28 mouse cellular contexts compared by ENCODE assay signal in the genomic region with DNA sequence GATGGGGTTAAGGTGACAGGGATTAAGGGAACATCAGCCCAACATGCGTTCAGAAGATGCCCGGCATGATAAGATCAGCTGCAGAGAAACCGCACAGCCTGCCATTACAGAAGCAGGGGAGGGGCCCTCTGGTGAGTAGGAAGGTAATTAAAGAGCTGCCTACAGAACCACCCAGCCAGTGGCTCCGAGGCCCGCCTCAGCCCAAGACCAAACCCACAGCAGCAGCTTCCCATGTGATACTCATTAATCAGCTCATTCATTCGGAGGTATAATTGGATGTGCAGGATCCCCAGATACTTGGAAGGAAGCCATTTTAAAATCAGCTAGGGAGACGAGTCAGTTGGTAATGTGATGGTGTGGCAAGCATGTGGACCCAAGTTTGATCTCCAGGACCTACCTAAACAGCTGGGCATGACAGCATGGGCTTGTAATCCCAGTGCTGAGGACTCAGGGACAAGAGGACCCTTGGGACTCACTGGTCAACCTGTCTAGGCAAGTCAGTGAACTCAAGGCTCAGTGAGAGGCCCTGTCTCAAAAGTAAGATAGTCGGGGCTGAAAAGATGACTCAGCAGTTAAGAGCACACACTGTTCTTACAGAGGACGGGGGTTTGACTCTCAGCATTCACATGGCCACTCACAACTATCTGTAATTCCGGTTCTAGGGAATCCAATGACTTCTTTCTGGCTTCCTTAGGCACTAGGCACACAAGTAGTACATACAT. TPM values are rescaled to one million over a fixed set of nuclear protein-coding genes. Genes with fewer than 3 reads are reported as not detected.
A peak's percentile ranks its signal among the peaks of the same experiment; 100 is the strongest.
DNase-seq lines count a peak whose midpoint lies in the region; ATAC-seq lines count a peak whose summit lies in the region.
"Had no signal": no experiment of that assay in that cellular context is flagged by ENCODE, and none has a peak within 500 bp of the region (broad histone marks: within the 10 kb centered on the region; RNA-seq: fewer than 3 reads in every experiment).

No protein-coding gene starts in this region.

- in situ Hi-C loops in ES-E14 (cut with MboI; ENCODE audit: low sequenced_read_pairs in 2 of 2, unreplicated experiment in 2 of 2) = no loop called here

- no peak overlapping the region for H3K4me2 ChIP-seq in embryonic facial prominence, embryonic 13.5 days
- H3K4me2 ChIP-seq in midbrain, embryonic 11.5 days = no peak overlapping the region
- no peak overlapping the region for H3K4me2 ChIP-seq in midbrain, embryonic 13.5 days (replicated peaks)
- H3K4me2 ChIP-seq in embryonic facial prominence, embryonic 14.5 days (ENCODE audit: low read depth, low read length) = no peak overlapping the region
- no peak overlapping the region for H3K4me2 ChIP-seq in kidney, embryonic 14.5 days (replicated peaks; ENCODE audit: low read depth, low read length)
- H3K4me2 ChIP-seq: embryonic facial prominence, embryonic 15.5 days; forebrain, embryonic 13.5 days; heart, embryonic 12.5 days; kidney, embryonic 15.5 days; lung, embryonic 14.5 days had no signal

- H3K4me3 ChIP-seq in embryonic facial prominence, embryonic 13.5 days = no peak overlapping the region
- no peak overlapping the region for H3K4me3 ChIP-seq in embryonic facial prominence, embryonic 10.5 days
- no peak overlapping the region for H3K4me3 ChIP-seq in midbrain, embryonic 11.5 days (ENCODE audit: low read depth, low read length)
- no peak overlapping the region for H3K4me3 ChIP-seq in midbrain, embryonic 13.5 days (replicated peaks)
- H3K4me3 ChIP-seq in ES-E14 (ENCODE audit: insufficient read depth in 1 of 2, low read depth in 1 of 2, low read length in 2 of 2, poor library complexity in 1 of 2, severe bottlenecking in 1 of 2) = no peak overlapping the region
- H3K4me3 ChIP-seq in embryonic facial prominence, embryonic 14.5 days (ENCODE audit: low read depth, low read length) = no peak overlapping the region
- H3K4me3 ChIP-seq in kidney, embryonic 14.5 days (ENCODE audit: low read length) = no peak overlapping the region
- H3K4me3 ChIP-seq: embryonic facial prominence, embryonic 15.5 days; forebrain, embryonic 13.5 days; heart, embryonic 12.5 days; kidney, embryonic 15.5 days had no signal

- no peak for DNase-seq in embryonic facial prominence, embryonic 10.5 days (ENCODE audit: low spot score)
- peak; percentile 80 for DNase-seq in midbrain, embryonic 11.5 days (ENCODE audit: low spot score, missing footprints)
- no peak for DNase-seq in ES-E14 (ENCODE audit: low read depth, low spot score)
- peak; percentile 52 for DNase-seq in embryonic facial prominence, embryonic 14.5 days (ENCODE audit: low spot score)
- DNase-seq: adrenal gland, postnatal 10 days; cerebellum, adult 11 months; cerebellum, adult 9-10 months; cerebellum, postnatal 36 days; embryo, embryonic 11 days; gastrocnemius, postnatal 25 days; heart, adult 11 months; heart, postnatal 4 days; kidney, adult 11 months; kidney, postnatal 25 days; liver; lung, embryonic 14.5 days; lung, postnatal 14 days; right cerebral cortex, adult 18-20 months; spleen, adult 18-20 months; thymus, postnatal 14 days had no signal

- H3K36me3 ChIP-seq in embryonic facial prominence, embryonic 13.5 days = no peaks in the 10 kb centered on the region
- no peaks in the 10 kb centered on the region for H3K36me3 ChIP-seq in embryonic facial prominence, embryonic 10.5 days (replicated peaks)
- no peaks in the 10 kb centered on the region for H3K36me3 ChIP-seq in midbrain, embryonic 11.5 days (ENCODE audit: control insufficient read depth, insufficient read depth, low read length)
- no peaks in the 10 kb centered on the region for H3K36me3 ChIP-seq in midbrain, embryonic 13.5 days
- no peaks in the 10 kb centered on the region for H3K36me3 ChIP-seq in ES-E14 (ENCODE audit: control insufficient read depth, insufficient read depth, low read length, poor library complexity, severe bottlenecking)
- H3K36me3 ChIP-seq in embryonic facial prominence, embryonic 14.5 days (ENCODE audit: control insufficient read depth, insufficient read depth, low read length) = no peaks in the 10 kb centered on the region
- no peaks in the 10 kb centered on the region for H3K36me3 ChIP-seq in kidney, embryonic 14.5 days (ENCODE audit: control insufficient read depth, insufficient read depth, low read length)
- H3K36me3 ChIP-seq: embryonic facial prominence, embryonic 15.5 days; heart, embryonic 12.5 days; kidney, embryonic 15.5 days had no signal

- no peaks in the 10 kb centered on the region for H3K27me3 ChIP-seq in embryonic facial prominence, embryonic 13.5 days
- no peaks in the 10 kb centered on the region for H3K27me3 ChIP-seq in embryonic facial prominence, embryonic 10.5 days (replicated peaks; ENCODE audit: low read depth, poor library complexity, severe bottlenecking)
- no peaks in the 10 kb centered on the region for H3K27me3 ChIP-seq in midbrain, embryonic 11.5 days (ENCODE audit: control insufficient read depth, insufficient read depth, low read length)
- H3K27me3 ChIP-seq in midbrain, embryonic 13.5 days = no peaks in the 10 kb centered on the region
- no peaks in the 10 kb centered on the region for H3K27me3 ChIP-seq in embryonic facial prominence, embryonic 14.5 days (replicated peaks; ENCODE audit: control insufficient read depth, insufficient read depth, low read length)
- no peaks in the 10 kb centered on the region for H3K27me3 ChIP-seq in kidney, embryonic 14.5 days (ENCODE audit: control insufficient read depth, insufficient read depth, low read length)
- H3K27me3 ChIP-seq: embryonic facial prominence, embryonic 15.5 days; forebrain, embryonic 13.5 days; heart, embryonic 12.5 days; kidney, embryonic 15.5 days had no signal

- no peak overlapping the region for H3K9ac ChIP-seq in embryonic facial prominence, embryonic 13.5 days
- H3K9ac ChIP-seq in midbrain, embryonic 11.5 days (ENCODE audit: low read length) = no peak overlapping the region
- H3K9ac ChIP-seq in midbrain, embryonic 13.5 days (replicated peaks) = no peak overlapping the region
- H3K9ac ChIP-seq in ES-E14 (ENCODE audit: insufficient read depth, low read depth, low read length, poor library complexity, severe bottlenecking) = no peak overlapping the region
- no peak overlapping the region for H3K9ac ChIP-seq in embryonic facial prominence, embryonic 14.5 days (ENCODE audit: low read depth, low read length)
- H3K9ac ChIP-seq in kidney, embryonic 14.5 days (ENCODE audit: low read depth, low read length) = no peak overlapping the region
- H3K9ac ChIP-seq: embryonic facial prominence, embryonic 15.5 days; forebrain, embryonic 13.5 days; heart, embryonic 12.5 days; kidney, embryonic 15.5 days; liver, embryonic 14.5 days; lung, embryonic 14.5 days had no signal

- ATAC-seq in embryonic facial prominence, embryonic 13.5 days (ENCODE audit: insufficient number of reproducible peaks, insufficient read depth, low FRiP score, low TSS enrichment, low read depth) = peak; percentile 60; the same call in 1 of the 2 replicates
- ATAC-seq in midbrain, embryonic 11.5 days (ENCODE audit: low FRiP score) = no peak
- ATAC-seq in midbrain, embryonic 13.5 days = no peak
- peak; percentile 66; the same call in 1 of the 2 replicates for ATAC-seq in embryonic facial prominence, embryonic 14.5 days (ENCODE audit: low read depth)
- no peak for ATAC-seq in kidney, embryonic 14.5 days (ENCODE audit: low FRiP score, low TSS enrichment)
- ATAC-seq: forebrain, embryonic 13.5 days had no signal

- peaks cover 30% of the 10 kb centered on the region for H3K4me1 ChIP-seq in embryonic facial prominence, embryonic 13.5 days
- peaks cover 12% of the 10 kb centered on the region for H3K4me1 ChIP-seq in embryonic facial prominence, embryonic 10.5 days
- H3K4me1 ChIP-seq in midbrain, embryonic 11.5 days (ENCODE audit: control insufficient read depth, insufficient read depth, low read length) = no peaks in the 10 kb centered on the region
- H3K4me1 ChIP-seq in midbrain, embryonic 13.5 days (replicated peaks) = 0 out of 2 replicates have a peak, but pooled peaks cover 5% of the 10 kb centered on the region
- no peaks in the 10 kb centered on the region for H3K4me1 ChIP-seq in ES-E14 (ENCODE audit: control insufficient read depth in 2 of 2, insufficient read depth in 2 of 2, low read length in 2 of 2, poor library complexity in 1 of 2)
- peaks cover 7% of the 10 kb centered on the region; the same call in 1 of the 2 replicates for H3K4me1 ChIP-seq in embryonic facial prominence, embryonic 14.5 days (ENCODE audit: control insufficient read depth, insufficient read depth, low read length)
- no peaks in the 10 kb centered on the region for H3K4me1 ChIP-seq in kidney, embryonic 14.5 days (ENCODE audit: control insufficient read depth, insufficient read depth, low read length)
- H3K4me1 ChIP-seq: kidney, embryonic 15.5 days had no signal

- H3K27ac ChIP-seq in embryonic facial prominence, embryonic 13.5 days = no peak overlapping the region; the same call in 1 of the 2 replicates
- no peak overlapping the region for H3K27ac ChIP-seq in embryonic facial prominence, embryonic 10.5 days (replicated peaks)
- H3K27ac ChIP-seq in midbrain, embryonic 11.5 days (ENCODE audit: low read depth, low read length) = no peak overlapping the region
- no peak overlapping the region for H3K27ac ChIP-seq in midbrain, embryonic 13.5 days
- H3K27ac ChIP-seq in ES-E14 (ENCODE audit: insufficient read depth, low read depth, low read length, poor library complexity, severe bottlenecking) = no peak overlapping the region
- H3K27ac ChIP-seq in embryonic facial prominence, embryonic 14.5 days (replicated peaks; ENCODE audit: low read depth, low read length) = no peak overlapping the region
- no peak overlapping the region for H3K27ac ChIP-seq in kidney, embryonic 14.5 days (ENCODE audit: low read depth, low read length)
- H3K27ac ChIP-seq: embryonic facial prominence, embryonic 15.5 days; forebrain, embryonic 13.5 days; kidney, embryonic 15.5 days; liver, embryonic 14.5 days had no signal

- WGBS in embryonic facial prominence, embryonic 13.5 days = 54% methylated on average over 10 of the region's 10 CpGs
- 77% methylated on average over 10 of the region's 10 CpGs for WGBS in embryonic facial prominence, embryonic 10.5 days
- 84% methylated on average over 10 of the region's 10 CpGs for WGBS in midbrain, embryonic 11.5 days
- WGBS in midbrain, embryonic 13.5 days = 64% methylated on average over 10 of the region's 10 CpGs
- WGBS in embryonic facial prominence, embryonic 14.5 days = 55% methylated on average over 10 of the region's 10 CpGs
- WGBS in kidney, embryonic 14.5 days = 79% methylated on average over 10 of the region's 10 CpGs

- H3K9me3 ChIP-seq in embryonic facial prominence, embryonic 13.5 days = no peaks in the 10 kb centered on the region
- H3K9me3 ChIP-seq in embryonic facial prominence, embryonic 10.5 days = no peaks in the 10 kb centered on the region
- no peaks in the 10 kb centered on the region for H3K9me3 ChIP-seq in midbrain, embryonic 11.5 days (ENCODE audit: control insufficient read depth, low read length)
- no peaks in the 10 kb centered on the region for H3K9me3 ChIP-seq in midbrain, embryonic 13.5 days
- H3K9me3 ChIP-seq in ES-E14 (ENCODE audit: control insufficient read depth, insufficient read depth, low read depth, low read length) = peaks cover 3% of the 10 kb centered on the region; the same call in 1 of the 2 replicates
- no peaks in the 10 kb centered on the region for H3K9me3 ChIP-seq in embryonic facial prominence, embryonic 14.5 days (ENCODE audit: control insufficient read depth, low read length)
- H3K9me3 ChIP-seq in kidney, embryonic 14.5 days (ENCODE audit: control insufficient read depth, low read length) = no peaks in the 10 kb centered on the region
- H3K9me3 ChIP-seq: embryonic facial prominence, embryonic 15.5 days; forebrain, embryonic 13.5 days; heart, embryonic 12.5 days; kidney, embryonic 15.5 days had no signal

RNA-seq across cellular contexts. Expression of gene Map10, which starts 23.7 kb away (rescaled TPM):
- polyA plus RNA-seq in embryonic facial prominence, embryonic 13.5 days (2015; fragmentation: Nextera tagmentation; extraction: Ambion mirVana) = 5.7 and 6.6 TPM in 2 replicates
- 5.7 and 7.0 TPM in 2 replicates for polyA plus RNA-seq in embryonic facial prominence, embryonic 10.5 days (2016; fragmentation: Nextera tagmentation; extraction: Ambion mirVana)
- 8.5 and 10.4 TPM in 2 replicates for polyA plus RNA-seq in midbrain, embryonic 11.5 days (2014; fragmentation: Nextera tagmentation; extraction: Ambion mirVana)
- polyA plus RNA-seq in midbrain, embryonic 13.5 days (2015; fragmentation: Nextera tagmentation; extraction: Ambion mirVana) = 8.5 and 8.7 TPM in 2 replicates
- 6.4 and 8.7 TPM in 2 replicates for total RNA-seq in ES-E14 (2012; rRNA removed)
- 6.7 and 7.8 TPM in 2 replicates for polyA plus RNA-seq in embryonic facial prominence, embryonic 14.5 days (2014; fragmentation: Nextera tagmentation; extraction: Ambion mirVana)
- polyA plus RNA-seq in kidney, embryonic 14.5 days (2014; fragmentation: Nextera tagmentation; extraction: Ambion mirVana) = 4.5 and 6.8 TPM in 2 replicates

Comparison
In these comparisons a context has a peak if more than half of its experiments do, and no peak if none do; other contexts are left out.
1. DNase-seq: peak in midbrain, embryonic 11.5 days (single experiment) and embryonic facial prominence, embryonic 14.5 days (single experiment); none in embryonic facial prominence, embryonic 10.5 days (single experiment) and ES-E14 (single experiment).
2. ATAC-seq: peak in embryonic facial prominence, embryonic 13.5 days (single experiment) and embryonic facial prominence, embryonic 14.5 days (single experiment); none in midbrain, embryonic 11.5 days (single experiment), midbrain, embryonic 13.5 days (single experiment) and kidney, embryonic 14.5 days (single experiment).